Mouse (Mus musculus): Measurements from ENCODE around the gene Six2. TPM values are rescaled to one million over a fixed set of nuclear protein-coding genes. Genes with fewer than 3 reads are reported as not detected.

Gene Six2
- total RNA-seq (2014; rRNA removed; ENCODE audit: low replicate concordance), result 0.08 TPM in 1 of 2 replicates, not detected in the other
- 0.10 TPM in 1 of 2 replicates, not detected in the other for polyA plus RNA-seq (2015; fragmentation: Nextera tagmentation; extraction: Ambion mirVana)

- Histone ChIP-seq H3K9ac (replicated peaks; ENCODE audit: low read depth, low read length) (no peak within 1 kb of the TSS), H3K27me3 (ENCODE audit: control insufficient read depth, insufficient read depth, low read length) (peaks cover 97% of the 10 kb centered on the region), H3K4me3 (ENCODE audit: low read depth, low read length) (peak within 1 kb of the TSS; percentile 46), H3K9me3 (replicated peaks; ENCODE audit: control insufficient read depth, low read length) (no peaks in the 10 kb centered on the region), H3K4me1 (ENCODE audit: control insufficient read depth, insufficient read depth) (peaks cover 12% of the 10 kb centered on the region; the same call in 1 of the 2 replicates), H3K4me2 (ENCODE audit: low read depth, low read length) (peak within 1 kb of the TSS; percentile 61), H3K27ac (ENCODE audit: low read depth) (no peak within 1 kb of the TSS), H3K36me3 (replicated peaks; ENCODE audit: control insufficient read depth, insufficient read depth, low read length) (no peaks in the 10 kb centered on the region)
- ATAC-seq (ENCODE audit: insufficient read depth, low read depth) (peak; percentile 78), DNase-seq (ENCODE audit: low spot score) (no peak)
- 1% methylated on average over 55 of the region's 55 CpGs for WGBS
- TF ChIP-seq CTCF (IDR thresholded peaks at IDR 0.05; ENCODE audit: low read depth) (no peak), EP300 (IDR thresholded peaks at IDR 0.05; ENCODE audit: low read depth) (no peak)
Measured at GRCm38 (mm10) chr17:85688236-85688910, at the start of gene Six2. Gene Six2 (minus strand): TSS chr17:85688274.

- Histone ChIP-seq H3K27ac (ENCODE audit: low read depth) (no peak overlapping the region), H3K36me3 (replicated peaks; ENCODE audit: control insufficient read depth, insufficient read depth, low read length) (no peaks in the 10 kb centered on the region), H3K4me2 (ENCODE audit: low read depth, low read length) (no peak overlapping the region), H3K9ac (replicated peaks; ENCODE audit: low read depth, low read length) (no peak overlapping the region), H3K27me3 (ENCODE audit: control insufficient read depth, insufficient read depth, low read length) (no peaks in the 10 kb centered on the region), H3K9me3 (replicated peaks; ENCODE audit: control insufficient read depth, low read length) (no peaks in the 10 kb centered on the region), H3K4me3 (ENCODE audit: low read depth, low read length) (no peak overlapping the region), H3K4me1 (ENCODE audit: control insufficient read depth, insufficient read depth) (no peaks in the 10 kb centered on the region)
- no peak for ATAC-seq (ENCODE audit: insufficient read depth, low read depth)
- no peak for TF ChIP-seq EP300 (IDR thresholded peaks at IDR 0.05; ENCODE audit: low read depth)
- DNase-seq (ENCODE audit: low spot score), result no peak
- WGBS, result 49% methylated on average over 17 of the region's 19 CpGs
Measured at GRCm38 (mm10) chr17:85737090-85737780, 49.2 kb upstream of the Six2 start.

DNA sequence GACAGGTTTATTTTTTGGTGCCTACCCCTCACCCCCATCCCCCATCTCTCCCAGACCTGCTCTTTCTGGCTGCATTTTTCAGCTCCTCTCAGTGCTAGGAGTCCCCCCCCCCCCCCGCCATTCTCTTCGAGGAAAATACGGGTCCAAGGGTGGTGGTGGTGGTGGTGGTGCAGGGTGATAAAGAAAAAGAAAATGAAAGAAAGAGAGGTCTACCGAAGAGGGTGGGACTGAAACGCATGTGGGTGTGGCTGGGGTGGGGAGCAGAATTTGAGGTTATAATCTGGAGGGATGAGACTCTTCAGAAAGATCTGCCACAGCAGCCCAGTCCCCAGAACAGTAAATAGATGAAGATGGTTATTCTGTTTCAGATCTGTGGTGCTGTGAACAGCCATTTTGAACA is 43.3 kb upstream of the Six2 start:
- Histone ChIP-seq H3K4me2 (ENCODE audit: low read depth, low read length) (no peak overlapping the region), H3K9me3 (replicated peaks; ENCODE audit: control insufficient read depth, low read length) (no peaks in the 10 kb centered on the region), H3K4me3 (ENCODE audit: low read depth, low read length) (no peak overlapping the region), H3K36me3 (replicated peaks; ENCODE audit: control insufficient read depth, insufficient read depth, low read length) (no peaks in the 10 kb centered on the region), H3K27me3 (ENCODE audit: control insufficient read depth, insufficient read depth, low read length) (no peaks in the 10 kb centered on the region), H3K9ac (replicated peaks; ENCODE audit: low read depth, low read length) (no peak overlapping the region), H3K4me1 (ENCODE audit: control insufficient read depth, insufficient read depth) (peaks cover 9% of the 10 kb centered on the region; the same call in 1 of the 2 replicates), H3K27ac (ENCODE audit: low read depth) (no peak overlapping the region)
- no peak for ATAC-seq (ENCODE audit: insufficient read depth, low read depth)
- TF ChIP-seq CTCF (IDR thresholded peaks at IDR 0.05; ENCODE audit: low read depth), result no peak
- TF ChIP-seq EP300 (IDR thresholded peaks at IDR 0.05; ENCODE audit: low read depth), result no peak
- 77% methylated on average over 5 of the region's 5 CpGs for WGBS
- DNase-seq (ENCODE audit: low spot score), result no peak

DNA sequence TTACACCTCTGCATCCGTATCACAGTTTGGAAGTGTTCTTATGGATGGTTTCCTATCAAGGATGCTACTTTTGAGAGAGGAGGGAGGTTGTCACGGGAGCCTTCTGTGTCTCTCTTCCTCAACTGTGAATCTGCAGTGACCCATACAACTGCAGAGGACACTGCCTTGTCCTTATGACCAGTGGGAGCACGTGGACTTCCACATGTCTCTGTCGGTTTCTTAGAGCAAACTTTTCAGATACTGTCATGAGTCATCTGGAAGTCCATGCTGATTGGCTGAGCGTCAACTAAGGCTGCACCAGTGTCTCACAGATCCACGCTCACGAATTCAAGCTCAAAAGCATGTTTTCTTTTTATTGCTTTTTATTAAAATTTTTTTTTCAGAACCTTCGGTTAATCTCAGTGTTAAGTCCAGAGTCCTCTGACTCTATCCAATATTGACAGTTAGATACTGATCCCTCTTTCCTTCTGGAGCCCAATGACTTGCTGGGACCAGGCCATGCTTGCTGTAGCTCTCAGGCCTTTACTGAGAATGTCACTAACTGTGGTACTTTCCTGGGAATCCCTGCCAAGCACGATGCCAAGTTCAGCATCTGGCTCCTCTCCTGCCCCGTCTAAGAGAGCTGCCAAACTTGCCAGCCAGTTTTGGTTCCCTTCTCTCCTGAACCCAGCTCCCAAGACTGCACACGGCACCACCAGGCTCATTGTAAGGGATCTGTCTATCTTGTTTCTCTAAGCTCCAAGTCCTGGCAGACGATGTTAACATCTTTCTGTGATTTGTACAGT is 42.3 kb upstream of the Six2 start:
- Histone ChIP-seq H3K4me3 (ENCODE audit: low read depth, low read length) (no peak overlapping the region), H3K4me1 (ENCODE audit: control insufficient read depth, insufficient read depth) (peaks cover 9% of the 10 kb centered on the region; the same call in 1 of the 2 replicates), H3K27ac (ENCODE audit: low read depth) (no peak overlapping the region), H3K4me2 (ENCODE audit: low read depth, low read length) (no peak overlapping the region), H3K36me3 (replicated peaks; ENCODE audit: control insufficient read depth, insufficient read depth, low read length) (no peaks in the 10 kb centered on the region), H3K27me3 (ENCODE audit: control insufficient read depth, insufficient read depth, low read length) (no peaks in the 10 kb centered on the region), H3K9me3 (replicated peaks; ENCODE audit: control insufficient read depth, low read length) (no peaks in the 10 kb centered on the region), H3K9ac (replicated peaks; ENCODE audit: low read depth, low read length) (no peak overlapping the region)
- no peak for DNase-seq (ENCODE audit: low spot score)
- ATAC-seq (ENCODE audit: insufficient read depth, low read depth), result no peak
- TF ChIP-seq EP300 (IDR thresholded peaks at IDR 0.05; ENCODE audit: low read depth) (no peak), CTCF (IDR thresholded peaks at IDR 0.05; ENCODE audit: low read depth) (no peak)
- WGBS, result 73% methylated on average over 12 of the region's 12 CpGs

GRCm38 (mm10) chr17:85728071-85728718 is 40.1 kb upstream of the Six2 start:
- Histone ChIP-seq H3K4me1 (ENCODE audit: control insufficient read depth, insufficient read depth) (peaks cover 9% of the 10 kb centered on the region; the same call in 1 of the 2 replicates), H3K4me2 (ENCODE audit: low read depth, low read length) (no peak overlapping the region), H3K27me3 (ENCODE audit: control insufficient read depth, insufficient read depth, low read length) (no peaks in the 10 kb centered on the region), H3K4me3 (ENCODE audit: low read depth, low read length) (no peak overlapping the region), H3K36me3 (replicated peaks; ENCODE audit: control insufficient read depth, insufficient read depth, low read length) (no peaks in the 10 kb centered on the region), H3K9ac (replicated peaks; ENCODE audit: low read depth, low read length) (no peak overlapping the region), H3K27ac (ENCODE audit: low read depth) (peak overlapping the region; percentile 46), H3K9me3 (replicated peaks; ENCODE audit: control insufficient read depth, low read length) (no peaks in the 10 kb centered on the region)
- TF ChIP-seq EP300 (IDR thresholded peaks at IDR 0.05; ENCODE audit: low read depth) (no peak), CTCF (IDR thresholded peaks at IDR 0.05; ENCODE audit: low read depth) (no peak)
- ATAC-seq (ENCODE audit: insufficient read depth, low read depth) (peak; percentile 58; the same call in 1 of the 2 replicates), DNase-seq (ENCODE audit: low spot score) (peak; percentile 44)
- 73% methylated on average over 5 of the region's 5 CpGs for WGBS

All from heart, postnatal 0 days (tissue).